9 mouse cellular contexts compared by ENCODE assay signal in genomic region chr17:67512699-67513450, GRCm38 (mm10).
DNase-seq lines count a peak whose midpoint lies in the region; ATAC-seq and TF ChIP-seq lines count a peak whose summit lies in the region.
"Had no signal": no experiment of that assay in that cellular context is flagged by ENCODE, and none has a peak within 500 bp of the region (broad histone marks: within the 10 kb centered on the region; RNA-seq: fewer than 3 reads in every experiment).

No protein-coding gene starts in this region.

- WGBS in heart, embryonic 16.5 days, result 59% methylated on average over 6 of the region's 6 CpGs
- 81% methylated on average over 6 of the region's 6 CpGs for WGBS in midbrain, embryonic 14.5 days
- 79% methylated on average over 6 of the region's 6 CpGs for WGBS in forebrain, embryonic 13.5 days

- peaks cover 2% of the 10 kb centered on the region; the same call in 1 of the 2 replicates for H3K4me1 ChIP-seq in heart, embryonic 16.5 days (ENCODE audit: control insufficient read depth, insufficient read depth, low read length)
- no peaks in the 10 kb centered on the region for H3K4me1 ChIP-seq in midbrain, embryonic 14.5 days (ENCODE audit: control insufficient read depth, insufficient read depth, low read length)
- no peaks in the 10 kb centered on the region for H3K4me1 ChIP-seq in forebrain, embryonic 13.5 days

- H3K36me3 ChIP-seq in heart, embryonic 16.5 days (ENCODE audit: control insufficient read depth, insufficient read depth), result no peaks in the 10 kb centered on the region
- H3K36me3 ChIP-seq in midbrain, embryonic 14.5 days (ENCODE audit: control insufficient read depth, insufficient read depth, low read length), result no peaks in the 10 kb centered on the region
- H3K36me3 ChIP-seq in forebrain, embryonic 13.5 days (ENCODE audit: poor library complexity, severe bottlenecking), result no peaks in the 10 kb centered on the region

- no peak overlapping the region for H3K4me2 ChIP-seq in heart, embryonic 16.5 days (ENCODE audit: low read depth, low read length)
- H3K4me2 ChIP-seq in midbrain, embryonic 14.5 days (ENCODE audit: low read length), result no peak overlapping the region
- no peak overlapping the region for H3K4me2 ChIP-seq in forebrain, embryonic 13.5 days

- H3K9ac ChIP-seq in heart, embryonic 16.5 days (ENCODE audit: low read length), result no peak overlapping the region
- H3K9ac ChIP-seq in midbrain, embryonic 14.5 days (replicated peaks; ENCODE audit: low read length), result no peak overlapping the region
- no peak overlapping the region for H3K9ac ChIP-seq in forebrain, embryonic 13.5 days

- no peaks in the 10 kb centered on the region for H3K27me3 ChIP-seq in heart, embryonic 16.5 days (ENCODE audit: control insufficient read depth, insufficient read depth, low read length)
- no peaks in the 10 kb centered on the region for H3K27me3 ChIP-seq in midbrain, embryonic 14.5 days (ENCODE audit: control insufficient read depth, insufficient read depth, low read length)
- H3K27me3 ChIP-seq in forebrain, embryonic 13.5 days, result no peaks in the 10 kb centered on the region

- H3K9me3 ChIP-seq in heart, embryonic 16.5 days (replicated peaks; ENCODE audit: control insufficient read depth, low read length), result no peaks in the 10 kb centered on the region
- H3K9me3 ChIP-seq in midbrain, embryonic 14.5 days (ENCODE audit: control insufficient read depth, low read length), result no peaks in the 10 kb centered on the region
- H3K9me3 ChIP-seq in forebrain, embryonic 13.5 days (replicated peaks), result no peaks in the 10 kb centered on the region

- no peak overlapping the region for H3K4me3 ChIP-seq in gastrocnemius, adult 2 months
- H3K4me3 ChIP-seq in heart, embryonic 16.5 days (ENCODE audit: low read length), result no peak overlapping the region
- H3K4me3 ChIP-seq in midbrain, embryonic 14.5 days (replicated peaks; ENCODE audit: low read depth, low read length), result no peak overlapping the region
- no peak overlapping the region for H3K4me3 ChIP-seq in forebrain, embryonic 13.5 days
- H3K4me3 ChIP-seq: myocyte had no signal

- intact Hi-C loops in gastrocnemius, adult 2 months (cut with DNase I), result loop anchor here (10.0 kb wide), 1 partner anchor 52 kb away; no protein-coding TSS in a partner anchor

- no peak for TF ChIP-seq CTCF in gastrocnemius, adult 2 months (IDR thresholded peaks at IDR 0.05)

- H3K27ac ChIP-seq in gastrocnemius, adult 2 months, result peak overlapping the region; percentile 89
- H3K27ac ChIP-seq in heart, embryonic 16.5 days (ENCODE audit: low read length), result peak overlapping the region; percentile 82
- 0 out of 2 replicates have a peak overlapping the region, but pooled peaks have one; percentile 13 for H3K27ac ChIP-seq in midbrain, embryonic 14.5 days (replicated peaks; ENCODE audit: low read depth, low read length)
- no peak overlapping the region for H3K27ac ChIP-seq in forebrain, embryonic 13.5 days

- DNase-seq in gastrocnemius, adult 2 months, result peak; percentile 53
- DNase-seq in gastrocnemius, postnatal 4 days (ENCODE audit: low spot score in 2 of 2), result no peak
- DNase-seq in kidney, postnatal 25 days, result peak; percentile 83 to 92
- no peak for DNase-seq in midbrain, embryonic 14.5 days
- no peak for DNase-seq in left cerebral cortex, adult 11 months (ENCODE audit: low spot score)
- DNase-seq in spleen, adult 12 weeks (ENCODE audit: low spot score), result no peak

- ATAC-seq in heart, embryonic 16.5 days (replicated peaks; ENCODE audit: extremely low read depth, insufficient read depth, low FRiP score), result peak; percentile 76
- ATAC-seq in midbrain, embryonic 14.5 days (ENCODE audit: low FRiP score, low TSS enrichment), result no peak
- ATAC-seq in forebrain, embryonic 13.5 days, result no peak

Comparison
In these comparisons a context has a peak if more than half of its experiments do, and no peak if none do; other contexts are left out.
1. DNase-seq: peak in gastrocnemius, adult 2 months (single experiment) and kidney, postnatal 25 days (2 of 2); none in gastrocnemius, postnatal 4 days (0 of 2), midbrain, embryonic 14.5 days (single experiment), left cerebral cortex, adult 11 months (single experiment) and spleen, adult 12 weeks (single experiment).